Mouse (Mus musculus) erythroblast, embryonic 14.5 days (primary cell): ENCODE data around the gene Clec16a.

Experiments used
- GATA1 ChIP-seq: IDR thresholded peaks from 2 replicates; pipeline ENCODE4 v1.6.1; 2012; ENCODE audit warnings: low read length, inconsistent platforms, mixed read lengths
- TAL1 ChIP-seq: IDR thresholded peaks from 3 replicates; pipeline ENCODE4 v1.6.1; 2012; ENCODE audit warnings: low read length, inconsistent platforms, mixed read lengths

DNA sequence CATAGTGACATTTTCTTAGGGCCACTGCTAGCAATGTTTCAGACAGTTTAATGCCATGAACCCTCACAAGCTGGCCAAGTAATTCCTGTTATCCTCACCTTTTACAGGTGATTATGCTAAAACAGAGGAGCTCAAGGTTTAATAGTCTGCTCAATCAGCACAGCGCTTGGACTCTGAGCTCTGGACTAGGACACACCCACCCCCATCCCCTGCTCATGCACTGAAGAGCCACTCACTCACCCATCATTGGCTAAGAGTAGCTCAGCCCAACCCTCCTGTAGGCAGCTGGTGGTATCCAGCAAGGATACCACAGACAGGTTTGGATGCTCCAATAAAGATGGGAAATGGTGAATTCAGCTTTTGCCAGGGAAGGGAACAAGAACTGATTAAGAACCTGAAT is 111.8 kb downstream of the Clec16a start:
- no peak for TF ChIP-seq GATA1
- no peak for TF ChIP-seq TAL1
